Mouse (Mus musculus) lung, adult 2 months (tissue): ENCODE data around the gene Ncbp1.

ENCODE experiments used
- CTCF ChIP-seq: fragments of 200-500 bp; IDR thresholded peaks from 2 replicates; pipeline ENCODE4 v1.5.1; 2011; ENCODE audit warnings: mild to moderate bottlenecking, low read length, control low read depth; ENCODE audit not compliant: insufficient read depth
- POLR2A ChIP-seq: fragments of 200-500 bp; IDR thresholded peaks from 2 replicates; pipeline ENCODE4 v1.6.1; 2011; ENCODE audit warnings: low read depth, mild to moderate bottlenecking, control low read depth, low read length, borderline replicate concordance; ENCODE audit errors: extremely low read depth

DNA sequence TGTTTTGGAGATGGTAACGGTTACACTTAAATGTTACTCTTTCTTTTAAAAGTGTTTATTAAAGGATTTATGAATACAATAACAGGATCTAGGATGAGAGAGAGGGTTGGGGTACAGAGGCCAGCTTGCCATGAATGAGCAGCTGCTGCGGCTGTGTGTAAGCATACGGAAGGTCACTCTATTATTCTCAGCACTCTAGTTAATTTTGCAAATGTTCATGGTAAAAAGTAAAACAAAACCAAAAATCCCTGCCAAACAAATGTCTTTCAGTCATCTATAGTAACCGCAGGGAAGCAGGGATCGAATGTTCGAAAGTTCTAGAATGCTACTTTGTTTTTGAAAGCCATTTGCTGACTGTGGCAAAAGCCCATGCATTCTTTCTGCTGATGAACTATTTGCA, 15.1 kb upstream of the Ncbp1 start:
- TF ChIP-seq CTCF (no peak), POLR2A (no peak)
